Mouse (Mus musculus) brain, embryonic 14.5 days (tissue): Measurements from ENCODE around the gene Retnlb. TPM values are rescaled to one million over a fixed set of nuclear protein-coding genes. Genes with fewer than 3 reads are reported as not detected.

Experiments
- DNase-seq: peaks from one replicate; pipeline ENCODE4 v3.0.0-alpha.2; 2011; ENCODE audit warnings: low read depth
- CTCF ChIP-seq: fragments of 200-500 bp; IDR thresholded peaks from 2 replicates; pipeline ENCODE4 v1.5.1; 2012; ENCODE audit warnings: inconsistent platforms, mild to moderate bottlenecking, moderate library complexity, borderline replicate concordance; ENCODE audit not compliant: insufficient read depth, insufficient read length; ENCODE audit errors: extremely low read depth
- POLR2A ChIP-seq: fragments of 200-500 bp; IDR thresholded peaks from 2 replicates; pipeline ENCODE4 v1.6.1; 2012; ENCODE audit warnings: mild to moderate bottlenecking, inconsistent platforms, borderline replicate concordance; ENCODE audit not compliant: poor library complexity, insufficient read depth, insufficient read length, severe bottlenecking; ENCODE audit errors: extremely low read depth
- polyA plus RNA-seq: library from polyadenylated mRNA; depleted of rRNA; stranded (reverse); fragments of >200 nt; gene quantifications from 2 replicates; pipeline ENCODE4 v1.2.3, GENCODE M21; 2012; rRNA removed

Gene Retnlb
- not detected in 2 replicates for polyA plus RNA-seq

GRCm38 (mm10) chr16:48816695-48817094 is at the start of gene Retnlb:
Retnlb (plus strand) TSS chr16:48816856.
- TF ChIP-seq CTCF (no peak), POLR2A (no peak)
- no peak for DNase-seq

- DNase-seq, result no peak
- no peak for TF ChIP-seq POLR2A
- no peak for TF ChIP-seq CTCF
Observed at GRCm38 (mm10) chr16:48769183-48769582, 47.5 kb upstream of the Retnlb start.

DNA sequence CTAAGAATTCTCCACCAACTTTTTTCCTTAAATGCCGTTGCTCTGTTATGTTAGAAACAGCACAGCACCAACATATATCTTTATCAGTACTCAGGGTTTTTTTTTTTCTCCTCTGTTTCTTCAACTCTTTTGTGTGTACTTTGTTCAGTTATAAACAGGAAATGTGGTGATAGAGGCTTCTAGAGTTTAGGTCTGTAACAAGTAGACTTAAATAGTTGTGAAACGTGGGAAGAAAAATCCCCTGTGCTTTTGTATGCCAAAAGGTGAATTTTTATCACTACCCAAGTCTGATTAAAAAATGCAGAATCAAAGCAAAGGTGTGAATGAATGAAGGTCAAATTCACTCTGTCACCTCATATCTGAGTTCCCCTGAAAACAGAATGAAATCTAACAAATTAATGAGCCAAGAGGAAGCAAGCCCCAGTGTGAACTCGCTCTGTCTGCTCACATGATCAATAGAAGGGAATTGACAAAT is 44.6 kb upstream of the Retnlb start, which contains the start of gene Trat1:
Trat1 (minus strand) TSS at position 51 of the 475 bp plus-strand sequence.
- DNase-seq, result no peak
- TF ChIP-seq CTCF (no peak), POLR2A (no peak)

- no peak for DNase-seq
- TF ChIP-seq POLR2A, result no peak
- peak; percentile 15; the same call in 1 of the 2 replicates for TF ChIP-seq CTCF
Observed at GRCm38 (mm10) chr16:48777254-48777653, 39.4 kb upstream of the Retnlb start.

- no peak for DNase-seq
- no peak for TF ChIP-seq CTCF
- TF ChIP-seq POLR2A, result no peak
Observed at GRCm38 (mm10) chr16:48786258-48786657, 30.4 kb upstream of the Retnlb start.

DNA sequence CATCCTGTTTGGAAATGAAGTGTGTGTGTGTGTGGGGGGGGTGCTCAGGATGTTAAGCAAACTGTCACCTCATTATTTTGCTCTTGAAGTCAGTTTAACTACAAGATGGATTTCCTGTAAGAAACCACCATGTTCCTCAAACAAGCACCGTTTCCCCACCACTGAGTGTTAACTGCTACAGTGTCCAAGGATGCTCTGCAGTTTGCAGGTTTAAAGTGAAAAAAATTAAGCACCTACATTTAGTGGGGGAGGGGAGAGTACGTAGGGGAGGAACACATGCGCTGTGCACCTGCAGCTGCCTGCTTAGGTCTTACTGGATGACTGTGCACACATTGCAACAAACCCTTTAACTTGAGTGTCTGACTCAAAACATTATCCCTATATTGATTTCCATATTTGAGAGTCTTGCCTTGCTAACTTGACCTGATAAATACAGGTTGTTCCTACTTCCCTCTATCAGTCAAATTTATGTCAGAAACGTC is 27.9 kb upstream of the Retnlb start:
- no peak for DNase-seq
- TF ChIP-seq CTCF, result no peak
- no peak for TF ChIP-seq POLR2A

- no peak for TF ChIP-seq POLR2A
- no peak for TF ChIP-seq CTCF
Observed at GRCm38 (mm10) chr16:48798285-48798684, 18.4 kb upstream of the Retnlb start.

DNA sequence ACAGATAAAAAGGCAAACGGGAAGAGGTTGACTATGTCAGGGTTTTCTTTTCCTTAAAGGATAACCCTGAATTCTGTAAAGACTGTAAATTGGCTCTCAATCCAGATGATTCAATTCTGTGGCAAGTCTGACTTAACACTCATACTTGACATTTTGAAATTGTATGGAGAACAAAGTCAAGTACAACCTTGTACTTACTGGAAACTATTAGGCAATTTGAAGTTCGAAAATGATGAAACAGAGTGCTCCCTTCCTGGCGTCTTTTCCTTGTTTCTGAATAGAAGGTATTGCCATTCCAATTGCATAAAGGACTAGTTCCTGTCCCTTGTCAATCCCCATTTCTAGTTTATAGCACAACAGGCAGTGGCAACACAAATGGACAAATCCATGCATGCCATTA is 17.2 kb upstream of the Retnlb start:
- TF ChIP-seq CTCF (no peak), POLR2A (no peak)
- DNase-seq, result no peak

More at GRCm38 (mm10) chr16:48798285-48798684, 18.4 kb upstream of the Retnlb start:
- DNase-seq, result no peak

DNA sequence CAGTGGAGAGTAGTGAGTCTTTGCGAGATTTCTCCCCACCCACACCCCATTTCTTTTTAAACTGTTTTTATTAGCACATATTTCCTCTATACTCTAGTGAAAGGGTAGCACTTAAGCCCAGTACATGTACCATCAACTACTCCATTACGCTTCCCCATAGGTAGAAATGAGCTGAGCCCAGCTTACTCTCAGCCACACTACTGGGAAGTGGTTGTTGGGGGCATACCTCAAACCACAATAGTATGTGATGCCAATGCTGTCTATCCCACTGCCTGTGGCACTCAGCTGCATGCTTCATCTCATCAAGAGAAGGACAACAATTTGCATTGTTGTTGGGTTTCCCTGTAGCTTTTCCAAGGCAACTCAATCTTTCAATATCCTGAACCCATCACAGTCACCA is 15.8 kb upstream of the Retnlb start:
- DNase-seq, result no peak
- TF ChIP-seq POLR2A (no peak), CTCF (no peak)

DNA sequence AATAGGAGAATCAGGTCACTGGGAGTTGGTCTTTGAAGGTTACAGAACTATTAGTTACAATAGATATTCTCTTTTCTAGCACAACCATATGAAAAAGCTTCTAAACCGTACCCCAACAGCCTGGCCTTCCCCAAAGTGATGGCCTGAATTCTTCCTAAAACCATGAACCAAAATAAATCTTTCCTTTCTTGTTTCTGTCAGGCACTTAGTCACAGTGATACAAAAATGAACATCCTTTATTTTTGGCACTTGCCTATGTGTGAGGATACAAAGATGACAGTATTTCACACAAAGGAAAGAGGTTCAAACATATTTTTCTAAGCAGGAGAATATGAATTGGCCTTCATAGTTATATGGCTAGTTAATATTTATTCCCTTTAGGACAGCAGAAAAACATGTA is 11.2 kb upstream of the Retnlb start:
- TF ChIP-seq POLR2A, result no peak
- no peak for TF ChIP-seq CTCF
- no peak for DNase-seq

DNA sequence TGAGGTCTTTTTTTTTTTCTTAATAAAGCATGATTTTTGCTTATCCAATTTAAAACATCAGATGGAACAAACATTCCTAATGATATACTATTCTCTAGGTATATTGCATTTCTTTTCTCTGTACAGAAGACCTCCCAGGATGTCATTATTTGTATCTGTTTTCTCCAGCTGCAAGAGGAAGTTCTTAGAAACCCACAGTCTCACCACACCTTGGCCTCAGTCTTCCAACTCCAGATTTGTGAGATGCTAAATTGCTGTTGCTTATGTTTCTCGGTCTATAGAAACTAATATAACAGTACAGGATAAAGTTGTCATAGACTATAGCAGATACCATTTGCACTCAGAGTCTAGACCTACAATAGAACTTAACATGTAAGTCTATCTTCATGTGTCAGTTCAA is 10.1 kb upstream of the Retnlb start:
- TF ChIP-seq CTCF (no peak), POLR2A (no peak)
- no peak for DNase-seq

DNA sequence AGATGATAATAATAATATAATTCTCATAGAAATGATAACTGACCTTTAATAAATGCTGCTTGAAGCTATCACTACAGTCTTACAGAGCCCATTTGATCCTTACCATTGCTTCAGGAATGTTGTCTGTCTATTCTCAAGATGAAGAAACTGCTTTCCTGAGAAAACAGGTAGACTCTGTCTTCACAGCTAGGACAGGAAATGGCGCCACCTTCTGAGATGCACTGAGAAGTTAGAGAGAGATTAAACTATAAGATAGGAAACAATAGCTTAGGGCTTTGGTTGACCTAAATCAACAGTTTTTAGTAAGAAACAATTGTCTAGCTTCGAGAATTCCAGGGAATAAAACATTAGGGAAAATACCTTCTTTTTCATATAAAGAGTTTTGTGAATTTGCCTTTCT is 7.3 kb upstream of the Retnlb start:
- TF ChIP-seq POLR2A (no peak), CTCF (peak; percentile 5; the same call in 1 of the 2 replicates)
- DNase-seq, result peak; percentile 23

- DNase-seq, result no peak
- TF ChIP-seq POLR2A (no peak), CTCF (no peak)
Observed at GRCm38 (mm10) chr16:48811881-48812436, 4.7 kb upstream of the Retnlb start.

GRCm38 (mm10) chr16:48818524-48818923 is 1.9 kb downstream of the Retnlb start:
- DNase-seq, result no peak
- TF ChIP-seq POLR2A, result no peak
- no peak for TF ChIP-seq CTCF
